Mouse (Mus musculus): ENCODE data around the gene Zfp937.
"Not testable (repeated sequence)": the region's sequence is repeated elsewhere in the genome, so short reads cannot be mapped to it uniquely, and the experiment has no call there.

The Zfp937 gene

GRCm38 (mm10) chr2:150217600-150218362, at the start of gene Zfp937:
Zfp937 (plus strand) TSS chr2:150218073.
- peak; percentile 78 for DNase-seq

- no peak for DNase-seq
Observed at GRCm38 (mm10) chr2:150173833-150174232, 44.0 kb upstream of the Zfp937 start.

GRCm38 (mm10) chr2:150179579-150179978, 38.3 kb upstream of the Zfp937 start, which contains the start of gene Gm10770:
Gm10770 (minus strand) TSS chr2:150179679.
- not testable (repeated sequence) for DNase-seq

- not testable (repeated sequence) for DNase-seq
Observed at GRCm38 (mm10) chr2:150181046-150181445, 36.8 kb upstream of the Zfp937 start.

- DNase-seq = not testable (repeated sequence)
Observed at GRCm38 (mm10) chr2:150181570-150181999, 36.3 kb upstream of the Zfp937 start, which contains the start of gene Gm14139. Gm14139 (plus strand) TSS chr2:150181755.

GRCm38 (mm10) chr2:150218363-150218725, 471 bp downstream of the Zfp937 start:
- not testable (repeated sequence) for DNase-seq

GRCm38 (mm10) chr2:150223263-150223662, 5.4 kb downstream of the Zfp937 start:
- not testable (repeated sequence) for DNase-seq

GRCm38 (mm10) chr2:150243211-150243610, 25.3 kb downstream of the Zfp937 start:
- DNase-seq = no peak

- DNase-seq = not testable (repeated sequence)
Observed at GRCm38 (mm10) chr2:150255491-150255890, 37.6 kb downstream of the Zfp937 start, which contains the start of gene Gm21994. Gm21994 (minus strand) TSS chr2:150255591.

- not testable (repeated sequence) for DNase-seq
Observed at GRCm38 (mm10) chr2:150256861-150257260, 39.0 kb downstream of the Zfp937 start.

GRCm38 (mm10) chr2:150257291-150257690, 39.4 kb downstream of the Zfp937 start, which contains the start of gene Gm14124:
Gm14124 (plus strand) TSS chr2:150257517.
- DNase-seq = not testable (repeated sequence)

Data from cerebellum, adult 11 months (tissue).